Mouse (Mus musculus) E14TG2a.4 (cell line): Measurements from ENCODE around the gene Ccdc38.

Experiments used
- CTCF ChIP-seq: conservative IDR thresholded peaks from 2 replicates; pipeline ENCODE4 v1.5.1; 2014; ENCODE audit warnings: low read length
- NANOG ChIP-seq: IDR thresholded peaks from 2 replicates; pipeline ENCODE4 v1.6.1; 2014; ENCODE audit warnings: borderline replicate concordance, low read length, mixed read lengths
- POU5F1 ChIP-seq: IDR thresholded peaks from 2 replicates; pipeline ENCODE4 v1.6.1; 2014; ENCODE audit warnings: low read length, borderline replicate concordance

GRCm38 (mm10) chr10:93559786-93560185, 19.4 kb downstream of the Ccdc38 start:
- no peak for TF ChIP-seq CTCF
- TF ChIP-seq NANOG = no peak
- no peak for TF ChIP-seq POU5F1
